Mouse (Mus musculus): ENCODE data around the gene Hspb6. TPM values are rescaled to one million over a fixed set of nuclear protein-coding genes. Genes with fewer than 3 reads are reported as not detected.

Hspb6 gene
- polyA plus RNA-seq, 1 experiment from 2014 or later = 5.7 TPM

GRCm38 (mm10) chr7:30531291-30531815 lies 20.6 kb upstream of the Hspb6 start:
- peak overlapping the region; percentile 13 for H3K4me2 ChIP-seq (replicated peaks)
- H3K4me3 ChIP-seq = peak overlapping the region; percentile 14
- H3K4me1 ChIP-seq = peaks cover 43% of the 10 kb centered on the region
- ATAC-seq (ENCODE audit: low FRiP score) = no peak
- H3K27ac ChIP-seq = no peak overlapping the region; the same call in 1 of the 2 replicates
- 84% methylated on average over 9 of the region's 9 CpGs for WGBS
- peak overlapping the region; percentile 46 for H3K9ac ChIP-seq
- peaks cover 64% of the 10 kb centered on the region for H3K36me3 ChIP-seq
- H3K27me3 ChIP-seq = no peaks in the 10 kb centered on the region
- no peaks in the 10 kb centered on the region for H3K9me3 ChIP-seq (replicated peaks)

GRCm38 (mm10) chr7:30532931-30533330 lies 19.0 kb upstream of the Hspb6 start:
- peak overlapping the region; percentile 93; the same call in 1 of the 2 replicates for H3K27ac ChIP-seq

GRCm38 (mm10) chr7:30533941-30534632 lies 17.9 kb upstream of the Hspb6 start:
- 5% methylated on average over 20 of the region's 26 CpGs for WGBS
- Histone ChIP-seq H3K27ac (peak overlapping the region; percentile 93), H3K9me3 (replicated peaks) (no peaks in the 10 kb centered on the region), H3K9ac (peak overlapping the region; percentile 96), H3K4me2 (replicated peaks) (peak overlapping the region; percentile 83), H3K36me3 (peaks cover 42% of the 10 kb centered on the region), H3K27me3 (no peaks in the 10 kb centered on the region), H3K4me3 (peak overlapping the region; percentile 77), H3K4me1 (peaks cover 34% of the 10 kb centered on the region)
- peak; percentile 44 for ATAC-seq (ENCODE audit: low FRiP score)

More at GRCm38 (mm10) chr7:30532931-30533330, 19.0 kb upstream of the Hspb6 start:
- Histone ChIP-seq H3K27me3 (no peaks in the 10 kb centered on the region), H3K9me3 (replicated peaks) (no peaks in the 10 kb centered on the region), H3K4me2 (replicated peaks) (peak overlapping the region; percentile 83), H3K4me1 (peaks cover 34% of the 10 kb centered on the region), H3K9ac (peak overlapping the region; percentile 96), H3K4me3 (peak overlapping the region; percentile 77), H3K36me3 (peaks cover 48% of the 10 kb centered on the region)
- 6% methylated on average over 8 of the region's 8 CpGs for whole genome bisulfite sequencing
- ATAC-seq (ENCODE audit: low FRiP score) = peak; percentile 21

GRCm38 (mm10) chr7:30534633-30535577 lies 17.1 kb upstream of the Hspb6 start, which contains the start of gene Arhgap33:
Gene Arhgap33, minus strand, starts transcription at chr7:30535060.
- under 1% methylated on average over 69 of the region's 84 CpGs for WGBS
- Histone ChIP-seq H3K27ac (peak within 1 kb of the TSS; percentile 93), H3K4me2 (replicated peaks) (peak within 1 kb of the TSS; percentile 83), H3K9me3 (replicated peaks) (no peaks in the 10 kb centered on the region), H3K27me3 (no peaks in the 10 kb centered on the region), H3K4me1 (peaks cover 34% of the 10 kb centered on the region), H3K4me3 (peak within 1 kb of the TSS; percentile 77), H3K36me3 (peaks cover 39% of the 10 kb centered on the region), H3K9ac (peak within 1 kb of the TSS; percentile 96)
- peak; percentile 91 for ATAC-seq (ENCODE audit: low FRiP score)

GRCm38 (mm10) chr7:30540572-30540971 lies 11.4 kb upstream of the Hspb6 start:
- Histone ChIP-seq H3K9ac (no peak overlapping the region), H3K4me3 (no peak overlapping the region), H3K4me2 (replicated peaks) (no peak overlapping the region), H3K27ac (no peak overlapping the region), H3K27me3 (no peaks in the 10 kb centered on the region), H3K36me3 (peaks cover 33% of the 10 kb centered on the region), H3K4me1 (peaks cover 1% of the 10 kb centered on the region; the same call in 1 of the 2 replicates), H3K9me3 (replicated peaks) (no peaks in the 10 kb centered on the region)
- 81% methylated on average over 7 of the region's 7 CpGs for WGBS
- no peak for ATAC-seq (ENCODE audit: low FRiP score)

- no peak overlapping the region for H3K4me3 ChIP-seq
- H3K9ac ChIP-seq = no peak overlapping the region
- no peak overlapping the region for H3K27ac ChIP-seq
- WGBS = 92% methylated on average over 2 of the region's 2 CpGs
- no peaks in the 10 kb centered on the region for H3K9me3 ChIP-seq (replicated peaks)
- no peaks in the 10 kb centered on the region for H3K27me3 ChIP-seq
- no peak for ATAC-seq (ENCODE audit: low FRiP score)
- no peaks in the 10 kb centered on the region for H3K4me1 ChIP-seq
- H3K36me3 ChIP-seq = peaks cover 41% of the 10 kb centered on the region
- H3K4me2 ChIP-seq (replicated peaks) = no peak overlapping the region
Observed at GRCm38 (mm10) chr7:30544327-30544726, 7.7 kb upstream of the Hspb6 start.

GRCm38 (mm10) chr7:30549880-30550279 lies 2.1 kb upstream of the Hspb6 start:
- no peak overlapping the region for H3K27ac ChIP-seq
- WGBS = 93% methylated on average over 2 of the region's 2 CpGs
- H3K27me3 ChIP-seq = 0 out of 2 replicates have a peak, but pooled peaks cover 3% of the 10 kb centered on the region
- no peak overlapping the region for H3K4me3 ChIP-seq
- H3K36me3 ChIP-seq = peaks cover 23% of the 10 kb centered on the region
- H3K4me2 ChIP-seq (replicated peaks) = no peak overlapping the region
- H3K4me1 ChIP-seq = peaks cover 14% of the 10 kb centered on the region
- no peaks in the 10 kb centered on the region for H3K9me3 ChIP-seq (replicated peaks)
- no peak for ATAC-seq (ENCODE audit: low FRiP score)
- no peak overlapping the region for H3K9ac ChIP-seq

GRCm38 (mm10) chr7:30550603-30551002 lies 1.4 kb upstream of the Hspb6 start:
- Histone ChIP-seq H3K9me3 (replicated peaks) (no peaks in the 10 kb centered on the region), H3K27ac (no peak overlapping the region), H3K4me2 (replicated peaks) (no peak overlapping the region), H3K9ac (no peak overlapping the region), H3K4me1 (peaks cover 14% of the 10 kb centered on the region), H3K4me3 (no peak overlapping the region), H3K27me3 (0 out of 2 replicates have a peak, but pooled peaks cover 3% of the 10 kb centered on the region), H3K36me3 (peaks cover 30% of the 10 kb centered on the region)
- no peak for ATAC-seq (ENCODE audit: low FRiP score)
- WGBS = 100% methylated on average over 1 of the region's 1 CpGs

- peak overlapping the region; percentile 91 for H3K27ac ChIP-seq
- WGBS = 2% methylated on average over 10 of the region's 10 CpGs
- H3K27me3 ChIP-seq = 0 out of 2 replicates have a peak, but pooled peaks cover 3% of the 10 kb centered on the region
- peak overlapping the region; percentile 87 for H3K4me2 ChIP-seq (replicated peaks)
- H3K9ac ChIP-seq = peak overlapping the region; percentile 56
- H3K4me1 ChIP-seq = peaks cover 14% of the 10 kb centered on the region
- H3K36me3 ChIP-seq = peaks cover 35% of the 10 kb centered on the region
- peak; percentile 67 for ATAC-seq (ENCODE audit: low FRiP score)
- H3K9me3 ChIP-seq (replicated peaks) = no peaks in the 10 kb centered on the region
- H3K4me3 ChIP-seq = peak overlapping the region; percentile 61
Observed at GRCm38 (mm10) chr7:30551445-30552101, 405 bp upstream of the Hspb6 start.

- Histone ChIP-seq H3K27ac (peak overlapping the region; percentile 91), H3K9me3 (replicated peaks) (no peaks in the 10 kb centered on the region), H3K4me3 (peak overlapping the region; percentile 61), H3K27me3 (0 out of 2 replicates have a peak, but pooled peaks cover 3% of the 10 kb centered on the region), H3K36me3 (peaks cover 43% of the 10 kb centered on the region), H3K4me1 (peaks cover 17% of the 10 kb centered on the region), H3K4me2 (replicated peaks) (peak overlapping the region; percentile 87), H3K9ac (peak overlapping the region; percentile 75)
- ATAC-seq (ENCODE audit: low FRiP score) = no peak
- 7% methylated on average over 23 of the region's 23 CpGs for WGBS
Observed at GRCm38 (mm10) chr7:30553021-30553589, 1.1 kb downstream of the Hspb6 start.

Data from hindbrain, embryonic 12.5 days (tissue).